Mouse (Mus musculus) C2C12 (cell line): ENCODE measurements around the gene Lrrc25.

ENCODE experiments used
- CEBPB ChIP-seq: IDR thresholded peaks from one replicate; pipeline ENCODE4 v1.6.1; 2011; ENCODE audit warnings: low read depth, mild to moderate bottlenecking, control low read depth, moderate library complexity
- CTCF ChIP-seq: IDR thresholded peaks from one replicate; pipeline ENCODE4 v1.5.1; 2011; ENCODE audit not compliant: control insufficient read depth, insufficient read depth, insufficient read length
- MAX ChIP-seq: IDR thresholded peaks from one replicate; pipeline ENCODE4 v1.6.1; 2011; ENCODE audit warnings: mild to moderate bottlenecking, control low read depth
- MYOD1 ChIP-seq: IDR thresholded peaks from one replicate; pipeline ENCODE4 v1.6.1; 2011; ENCODE audit warnings: low read depth; ENCODE audit not compliant: control insufficient read depth, insufficient read length
- MYOG ChIP-seq: IDR thresholded peaks from one replicate; pipeline ENCODE4 v1.6.1; 2011; ENCODE audit not compliant: control insufficient read depth, insufficient read length; ENCODE audit errors: extremely low read depth
- USF1 ChIP-seq: IDR thresholded peaks from one replicate; pipeline ENCODE4 v1.6.1; 2011; ENCODE audit warnings: low read depth, mild to moderate bottlenecking, control low read depth, moderate library complexity

DNA sequence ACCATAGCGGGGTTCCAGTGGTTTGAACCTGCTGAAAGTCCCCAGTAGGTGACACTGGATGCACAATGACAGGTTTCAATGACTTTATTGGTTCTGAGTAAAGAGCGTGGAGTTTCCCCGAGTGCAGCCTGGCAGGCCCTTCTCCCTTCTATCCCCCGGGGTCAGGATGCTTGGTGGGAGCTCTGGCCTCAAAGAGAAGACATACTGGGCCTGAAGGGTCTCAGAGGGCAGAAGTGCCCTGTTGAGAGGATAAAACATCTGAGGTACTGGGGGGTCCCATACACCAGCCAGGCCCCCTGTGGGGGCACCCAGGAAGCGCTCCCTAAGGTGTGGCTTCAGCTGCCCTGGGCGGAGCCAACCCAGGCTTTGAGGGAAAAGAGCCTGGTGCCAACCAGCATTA lies 30.4 kb downstream of the Lrrc25 start:
- TF ChIP-seq CTCF (no peak), MYOD1 (no peak), MAX (no peak), USF1 (no peak), CEBPB (no peak), MYOG (no peak)
